Mouse (Mus musculus): ENCODE data around the gene Il2rb. TPM values are rescaled to one million over a fixed set of nuclear protein-coding genes. Genes with fewer than 3 reads are reported as not detected.

Il2rb gene
- total and polyA plus RNA-seq, 3 experiments: 0.31 to 2.3 (median 0.55) TPM

- H3K9ac ChIP-seq (ENCODE audit: low read depth, low read length): no peak overlapping the region
- no peak overlapping the region for H3K27ac ChIP-seq
- no peaks in the 10 kb centered on the region for H3K36me3 ChIP-seq (ENCODE audit: control insufficient read depth, insufficient read depth, low read length)
- WGBS: 62% methylated on average over 12 of the region's 12 CpGs
- H3K4me3 ChIP-seq: no peak overlapping the region
- TF ChIP-seq POLR2A (IDR thresholded peaks at IDR 0.05; ENCODE audit: insufficient read depth, low read depth, low read length) (no peak), EP300 (IDR thresholded peaks at IDR 0.05; ENCODE audit: insufficient read depth, low read depth, low read length) (no peak), CTCF (IDR thresholded peaks at IDR 0.05) (no peak)
- no peaks in the 10 kb centered on the region for H3K27me3 ChIP-seq (ENCODE audit: control insufficient read depth, insufficient read depth, low read length)
- no peaks in the 10 kb centered on the region for H3K79me2 ChIP-seq (replicated peaks; ENCODE audit: control insufficient read depth, insufficient read depth, low read length)
- DNase-seq: no peak
- H3K4me1 ChIP-seq (ENCODE audit: control insufficient read depth, insufficient read depth, low read length): peaks cover under 1% of the 10 kb centered on the region; the same call in 1 of the 2 replicates
- intact Hi-C loops (cut with DNase I): no loop called here
Observed at GRCm38 (mm10) chr15:78509297-78509899, 14.3 kb upstream of the Il2rb start.

- no peak overlapping the region for H3K9ac ChIP-seq (ENCODE audit: low read depth, low read length)
- WGBS: 76% methylated on average over 7 of the region's 7 CpGs
Observed at GRCm38 (mm10) chr15:78508443-78508842, 13.4 kb upstream of the Il2rb start.

GRCm38 (mm10) chr15:78505541-78505940, 10.5 kb upstream of the Il2rb start:
- H3K4me1 ChIP-seq (ENCODE audit: control insufficient read depth, insufficient read depth, low read length): no peaks in the 10 kb centered on the region
- H3K36me3 ChIP-seq (ENCODE audit: control insufficient read depth, insufficient read depth, low read length): no peaks in the 10 kb centered on the region
- H3K9ac ChIP-seq (ENCODE audit: low read depth, low read length): no peak overlapping the region
- WGBS: 59% methylated on average over 3 of the region's 3 CpGs
- no peak overlapping the region for H3K27ac ChIP-seq
- H3K27me3 ChIP-seq (ENCODE audit: control insufficient read depth, insufficient read depth, low read length): no peaks in the 10 kb centered on the region
- intact Hi-C loops (cut with DNase I): no loop called here
- no peak for TF ChIP-seq CTCF (IDR thresholded peaks at IDR 0.05)
- TF ChIP-seq EP300 (IDR thresholded peaks at IDR 0.05; ENCODE audit: insufficient read depth, low read depth, low read length): no peak
- no peak for TF ChIP-seq POLR2A (IDR thresholded peaks at IDR 0.05; ENCODE audit: insufficient read depth, low read depth, low read length)
- DNase-seq: no peak
- no peak overlapping the region for H3K4me3 ChIP-seq
- no peaks in the 10 kb centered on the region for H3K79me2 ChIP-seq (replicated peaks; ENCODE audit: control insufficient read depth, insufficient read depth, low read length)

More at GRCm38 (mm10) chr15:78508443-78508842, 13.4 kb upstream of the Il2rb start:
- no peaks in the 10 kb centered on the region for H3K79me2 ChIP-seq (replicated peaks; ENCODE audit: control insufficient read depth, insufficient read depth, low read length)
- intact Hi-C loops (cut with DNase I): no loop called here
- H3K27me3 ChIP-seq (ENCODE audit: control insufficient read depth, insufficient read depth, low read length): no peaks in the 10 kb centered on the region
- no peak overlapping the region for H3K27ac ChIP-seq
- no peak overlapping the region for H3K4me3 ChIP-seq
- H3K36me3 ChIP-seq (ENCODE audit: control insufficient read depth, insufficient read depth, low read length): no peaks in the 10 kb centered on the region
- H3K4me1 ChIP-seq (ENCODE audit: control insufficient read depth, insufficient read depth, low read length): no peaks in the 10 kb centered on the region
- TF ChIP-seq CTCF (IDR thresholded peaks at IDR 0.05): no peak
- no peak for DNase-seq

- H3K27ac ChIP-seq: no peak overlapping the region
- no peaks in the 10 kb centered on the region for H3K27me3 ChIP-seq (ENCODE audit: control insufficient read depth, insufficient read depth, low read length)
- no peak overlapping the region for H3K4me3 ChIP-seq
- WGBS: 90% methylated on average over 5 of the region's 5 CpGs
- H3K4me1 ChIP-seq (ENCODE audit: control insufficient read depth, insufficient read depth, low read length): no peaks in the 10 kb centered on the region
- H3K79me2 ChIP-seq (replicated peaks; ENCODE audit: control insufficient read depth, insufficient read depth, low read length): no peaks in the 10 kb centered on the region
- intact Hi-C loops (cut with DNase I): loop anchor here (5.0 kb wide), 1 partner anchor 32 kb away; no protein-coding TSS in a partner anchor
- no peaks in the 10 kb centered on the region for H3K36me3 ChIP-seq (ENCODE audit: control insufficient read depth, insufficient read depth, low read length)
- no peak overlapping the region for H3K9ac ChIP-seq (ENCODE audit: low read depth, low read length)
- DNase-seq: no peak
- TF ChIP-seq CTCF (IDR thresholded peaks at IDR 0.05) (no peak), EP300 (IDR thresholded peaks at IDR 0.05; ENCODE audit: insufficient read depth, low read depth, low read length) (no peak), POLR2A (IDR thresholded peaks at IDR 0.05; ENCODE audit: insufficient read depth, low read depth, low read length) (no peak)
Observed at GRCm38 (mm10) chr15:78504816-78505215, 9.7 kb upstream of the Il2rb start.

- Histone ChIP-seq H3K4me1 (ENCODE audit: control insufficient read depth, insufficient read depth, low read length) (no peaks in the 10 kb centered on the region), H3K27ac (no peak overlapping the region), H3K36me3 (ENCODE audit: control insufficient read depth, insufficient read depth, low read length) (no peaks in the 10 kb centered on the region), H3K4me3 (no peak overlapping the region), H3K9ac (ENCODE audit: low read depth, low read length) (no peak overlapping the region), H3K79me2 (replicated peaks; ENCODE audit: control insufficient read depth, insufficient read depth, low read length) (no peaks in the 10 kb centered on the region), H3K27me3 (ENCODE audit: control insufficient read depth, insufficient read depth, low read length) (no peaks in the 10 kb centered on the region)
- no peak for TF ChIP-seq EP300 (IDR thresholded peaks at IDR 0.05; ENCODE audit: insufficient read depth, low read depth, low read length)
- TF ChIP-seq CTCF (IDR thresholded peaks at IDR 0.05): no peak
- TF ChIP-seq POLR2A (IDR thresholded peaks at IDR 0.05; ENCODE audit: insufficient read depth, low read depth, low read length): no peak
- 88% methylated on average over 1 of the region's 1 CpGs for WGBS
- DNase-seq: no peak
- intact Hi-C loops (cut with DNase I): loop anchor here (5.0 kb wide), 1 partner anchor 33 kb away; no protein-coding TSS in a partner anchor
Observed at GRCm38 (mm10) chr15:78504013-78504412, 8.9 kb upstream of the Il2rb start.

GRCm38 (mm10) chr15:78502437-78503132, 7.5 kb upstream of the Il2rb start:
- Histone ChIP-seq H3K9ac (ENCODE audit: low read depth, low read length) (no peak overlapping the region), H3K27me3 (ENCODE audit: control insufficient read depth, insufficient read depth, low read length) (no peaks in the 10 kb centered on the region), H3K27ac (no peak overlapping the region), H3K4me1 (ENCODE audit: control insufficient read depth, insufficient read depth, low read length) (no peaks in the 10 kb centered on the region), H3K36me3 (ENCODE audit: control insufficient read depth, insufficient read depth, low read length) (no peaks in the 10 kb centered on the region), H3K79me2 (replicated peaks; ENCODE audit: control insufficient read depth, insufficient read depth, low read length) (no peaks in the 10 kb centered on the region), H3K4me3 (no peak overlapping the region)
- DNase-seq: no peak
- intact Hi-C loops (cut with DNase I): loop anchor here (5.0 kb wide), 1 partner anchor 35 kb away; no protein-coding TSS in a partner anchor
- no peak for TF ChIP-seq POLR2A (IDR thresholded peaks at IDR 0.05; ENCODE audit: insufficient read depth, low read depth, low read length)
- TF ChIP-seq EP300 (IDR thresholded peaks at IDR 0.05; ENCODE audit: insufficient read depth, low read depth, low read length): no peak
- no peak for TF ChIP-seq CTCF (IDR thresholded peaks at IDR 0.05)
- WGBS: 80% methylated on average over 18 of the region's 18 CpGs
